ENCODE assay signal across 10 mouse cellular contexts in genomic region chr5:97300861-97301260, GRCm38 (mm10).
DNase-seq lines count a peak whose midpoint lies in the region; ATAC-seq lines count a peak whose summit lies in the region.
"Had no signal": no experiment of that assay in that cellular context is flagged by ENCODE, and none has a peak within 500 bp of the region (broad histone marks: within the 10 kb centered on the region; RNA-seq: fewer than 3 reads in every experiment).

No protein-coding gene starts in this region.

- no peak for DNase-seq in embryonic facial prominence, embryonic 10.5 days (ENCODE audit: low spot score)
- DNase-seq in cerebellum, postnatal 10 days = peak; percentile 94 to 96
- DNase-seq in layer of hippocampus, adult 8-10 months (ENCODE audit: low spot score in 2 of 2) = peak; percentile 84 to 85
- DNase-seq in neural tube, embryonic 11.5 days (ENCODE audit: low spot score) = peak; percentile 47
- no peak for DNase-seq in testis, postnatal 10 days (ENCODE audit: low spot score)

- H3K4me2 ChIP-seq in embryonic facial prominence, embryonic 12.5 days (replicated peaks) = no peak overlapping the region
- H3K4me2 ChIP-seq in neural tube, embryonic 11.5 days (ENCODE audit: low read depth) = no peak overlapping the region
- no peak overlapping the region for H3K4me2 ChIP-seq in heart, embryonic 12.5 days
- H3K4me2 ChIP-seq: heart, embryonic 15.5 days; neural tube, embryonic 13.5 days had no signal

- ATAC-seq in embryonic facial prominence, embryonic 12.5 days (ENCODE audit: insufficient number of reproducible peaks, insufficient read depth, low FRiP score, low TSS enrichment) = 0 out of 2 replicates have a peak, but pooled peaks have one; percentile 15
- ATAC-seq in neural tube, embryonic 11.5 days (ENCODE audit: insufficient read depth, low FRiP score, low TSS enrichment) = peak; percentile 48
- no peak for ATAC-seq in heart, embryonic 12.5 days (ENCODE audit: insufficient number of reproducible peaks, low FRiP score)
- ATAC-seq in inflammation-experienced regulatory T-cells, adult 6 months = no peak

- H3K27me3 ChIP-seq in embryonic facial prominence, embryonic 12.5 days = no peaks in the 10 kb centered on the region
- no peaks in the 10 kb centered on the region for H3K27me3 ChIP-seq in embryonic facial prominence, embryonic 10.5 days (replicated peaks; ENCODE audit: low read depth, poor library complexity, severe bottlenecking)
- no peaks in the 10 kb centered on the region for H3K27me3 ChIP-seq in neural tube, embryonic 11.5 days (ENCODE audit: control insufficient read depth, insufficient read depth, low read length)
- no peaks in the 10 kb centered on the region for H3K27me3 ChIP-seq in heart, embryonic 12.5 days (replicated peaks)
- H3K27me3 ChIP-seq: heart, embryonic 15.5 days; neural tube, embryonic 13.5 days had no signal

- no peaks in the 10 kb centered on the region for H3K36me3 ChIP-seq in embryonic facial prominence, embryonic 12.5 days
- H3K36me3 ChIP-seq in embryonic facial prominence, embryonic 10.5 days (replicated peaks) = no peaks in the 10 kb centered on the region
- no peaks in the 10 kb centered on the region for H3K36me3 ChIP-seq in neural tube, embryonic 11.5 days (ENCODE audit: control insufficient read depth, insufficient read depth, low read length)
- no peaks in the 10 kb centered on the region for H3K36me3 ChIP-seq in heart, embryonic 12.5 days
- H3K36me3 ChIP-seq: heart, embryonic 15.5 days; neural tube, embryonic 13.5 days had no signal

- H3K9me3 ChIP-seq in embryonic facial prominence, embryonic 12.5 days = no peaks in the 10 kb centered on the region
- no peaks in the 10 kb centered on the region for H3K9me3 ChIP-seq in embryonic facial prominence, embryonic 10.5 days
- H3K9me3 ChIP-seq in neural tube, embryonic 11.5 days (ENCODE audit: control insufficient read depth, low read length) = no peaks in the 10 kb centered on the region
- H3K9me3 ChIP-seq in heart, embryonic 12.5 days (replicated peaks) = no peaks in the 10 kb centered on the region
- H3K9me3 ChIP-seq: heart, embryonic 15.5 days; neural tube, embryonic 13.5 days had no signal

- WGBS in embryonic facial prominence, embryonic 12.5 days = 59% methylated on average over 5 of the region's 5 CpGs
- 73% methylated on average over 5 of the region's 5 CpGs for WGBS in embryonic facial prominence, embryonic 10.5 days
- 58% methylated on average over 5 of the region's 5 CpGs for WGBS in neural tube, embryonic 11.5 days
- WGBS in heart, embryonic 12.5 days = 75% methylated on average over 5 of the region's 5 CpGs

- H3K27ac ChIP-seq in embryonic facial prominence, embryonic 12.5 days = no peak overlapping the region
- H3K27ac ChIP-seq in embryonic facial prominence, embryonic 10.5 days (replicated peaks) = no peak overlapping the region
- no peak overlapping the region for H3K27ac ChIP-seq in neural tube, embryonic 11.5 days (ENCODE audit: low read depth, low read length)
- H3K27ac ChIP-seq in heart, embryonic 12.5 days (ENCODE audit: poor library complexity, severe bottlenecking) = no peak overlapping the region
- H3K27ac ChIP-seq: heart, embryonic 15.5 days; neural tube, embryonic 13.5 days had no signal

- H3K4me1 ChIP-seq in embryonic facial prominence, embryonic 12.5 days = no peaks in the 10 kb centered on the region
- H3K4me1 ChIP-seq in embryonic facial prominence, embryonic 10.5 days = 0 out of 2 replicates have a peak, but pooled peaks cover 7% of the 10 kb centered on the region
- H3K4me1 ChIP-seq in neural tube, embryonic 11.5 days (ENCODE audit: control insufficient read depth, insufficient read depth, low read length) = 0 out of 2 replicates have a peak, but pooled peaks cover 3% of the 10 kb centered on the region
- H3K4me1 ChIP-seq in heart, embryonic 12.5 days (replicated peaks) = no peaks in the 10 kb centered on the region
- H3K4me1 ChIP-seq: heart, embryonic 15.5 days had no signal

- no peak overlapping the region for H3K4me3 ChIP-seq in embryonic facial prominence, embryonic 12.5 days
- H3K4me3 ChIP-seq in embryonic facial prominence, embryonic 10.5 days = no peak overlapping the region
- H3K4me3 ChIP-seq in neural tube, embryonic 11.5 days (ENCODE audit: low read depth, low read length) = no peak overlapping the region
- H3K4me3 ChIP-seq in heart, embryonic 12.5 days = no peak overlapping the region
- H3K4me3 ChIP-seq: heart, embryonic 15.5 days; neural tube, embryonic 13.5 days had no signal

- no peak overlapping the region for H3K9ac ChIP-seq in embryonic facial prominence, embryonic 12.5 days
- no peak overlapping the region for H3K9ac ChIP-seq in neural tube, embryonic 11.5 days (ENCODE audit: low read length)
- H3K9ac ChIP-seq in heart, embryonic 12.5 days = no peak overlapping the region
- H3K9ac ChIP-seq: heart, embryonic 15.5 days; neural tube, embryonic 13.5 days had no signal

Comparison
In these comparisons a context has a peak if more than half of its experiments do, and no peak if none do; other contexts are left out.
1. ATAC-seq: peak in embryonic facial prominence, embryonic 12.5 days (single experiment) and neural tube, embryonic 11.5 days (single experiment); none in heart, embryonic 12.5 days (single experiment) and inflammation-experienced regulatory T-cells, adult 6 months (single experiment).
2. DNase-seq: peak in cerebellum, postnatal 10 days (2 of 2), layer of hippocampus, adult 8-10 months (2 of 2) and neural tube, embryonic 11.5 days (single experiment); none in embryonic facial prominence, embryonic 10.5 days (single experiment) and testis, postnatal 10 days (single experiment).